Mouse (Mus musculus) retina, embryonic 14.5 days (tissue): ENCODE measurements around the gene Edc4.

Experiments used
- DNase-seq: peaks from one replicate; pipeline ENCODE4 v3.0.0-alpha.2; 2015; ENCODE audit warnings: low spot score

Edc4 gene

GRCm38 (mm10) chr8:105874301-105874700 is 6.4 kb upstream of the Edc4 start:
- DNase-seq: no peak

- no peak for DNase-seq
Observed at GRCm38 (mm10) chr8:105889756-105890465, 9.2 kb downstream of the Edc4 start.

GRCm38 (mm10) chr8:105890870-105891269 is 10.2 kb downstream of the Edc4 start:
- no peak for DNase-seq

- peak; percentile 53 for DNase-seq
Observed at GRCm38 (mm10) chr8:105892432-105892831, 11.8 kb downstream of the Edc4 start.

- peak; percentile 86 for DNase-seq
Observed at GRCm38 (mm10) chr8:105893339-105893738, 12.7 kb downstream of the Edc4 start, which contains the start of gene Nrn1l. Gene Nrn1l (plus strand): TSS chr8:105893567.

GRCm38 (mm10) chr8:105897801-105898480 is 17.3 kb downstream of the Edc4 start:
- peak; percentile 42 for DNase-seq

GRCm38 (mm10) chr8:105900180-105900940 is 19.7 kb downstream of the Edc4 start, which contains the start of gene Pskh1:
Gene Pskh1 (plus strand): TSS chr8:105900441.
- peak; percentile 92 for DNase-seq

DNA sequence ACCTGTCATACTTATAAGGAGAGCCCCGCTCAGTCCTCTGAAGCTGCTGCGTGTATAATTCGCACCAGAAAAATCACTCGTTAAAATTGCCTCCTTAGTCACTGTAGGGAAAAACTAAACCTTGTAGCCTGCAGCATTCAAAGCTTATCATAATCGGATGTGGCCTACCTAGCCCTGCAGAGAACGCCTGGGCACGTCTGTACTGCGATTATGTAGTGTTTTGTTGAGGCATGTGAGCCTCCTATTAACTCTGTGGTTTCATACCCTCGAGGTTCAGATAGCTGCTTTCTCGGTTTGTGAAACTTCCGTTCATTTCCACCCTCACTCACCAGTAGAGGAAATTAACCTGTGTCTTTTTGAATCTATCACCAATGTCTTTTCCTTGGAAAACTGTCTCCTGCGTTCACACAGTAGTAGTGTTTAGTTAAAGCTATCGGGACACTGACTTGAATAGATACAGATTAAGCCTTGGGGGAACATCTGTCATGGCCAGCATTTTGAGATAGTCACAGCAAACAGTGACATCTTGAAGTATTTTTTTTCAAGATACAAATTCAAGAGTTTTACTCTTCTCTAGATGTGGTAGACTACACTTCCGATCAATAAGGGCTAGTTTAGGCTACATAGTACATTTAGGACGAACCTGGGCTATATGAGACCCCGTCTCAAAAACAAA is 20.4 kb downstream of the Edc4 start:
- no peak for DNase-seq

GRCm38 (mm10) chr8:105919390-105919789 is 38.7 kb downstream of the Edc4 start:
- no peak for DNase-seq

- no peak for DNase-seq
Observed at GRCm38 (mm10) chr8:105925123-105925522, 44.4 kb downstream of the Edc4 start.

DNA sequence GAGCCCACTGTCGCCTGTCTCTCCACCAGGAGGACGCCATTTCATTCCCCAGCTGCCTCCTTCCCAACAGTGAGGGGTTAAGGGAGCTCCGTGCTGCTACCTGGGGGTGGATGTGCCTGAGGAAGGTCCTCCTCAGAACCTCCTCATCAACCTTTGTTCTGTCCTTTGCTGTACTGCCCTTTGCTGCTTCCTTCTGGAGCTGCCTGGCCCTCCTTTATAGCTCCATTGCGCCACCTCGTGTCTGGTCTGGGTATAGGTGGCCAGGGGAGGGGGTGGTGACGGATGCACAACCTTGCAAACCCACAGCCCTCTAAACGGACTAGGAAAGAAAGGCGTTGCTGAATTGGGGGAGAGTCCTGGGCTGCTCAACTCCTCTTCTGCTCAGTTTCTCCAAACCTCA is 49.9 kb downstream of the Edc4 start:
- peak; percentile 84 for DNase-seq

- DNase-seq: no peak
Observed at GRCm38 (mm10) chr8:105931271-105931670, 50.6 kb downstream of the Edc4 start.

DNA sequence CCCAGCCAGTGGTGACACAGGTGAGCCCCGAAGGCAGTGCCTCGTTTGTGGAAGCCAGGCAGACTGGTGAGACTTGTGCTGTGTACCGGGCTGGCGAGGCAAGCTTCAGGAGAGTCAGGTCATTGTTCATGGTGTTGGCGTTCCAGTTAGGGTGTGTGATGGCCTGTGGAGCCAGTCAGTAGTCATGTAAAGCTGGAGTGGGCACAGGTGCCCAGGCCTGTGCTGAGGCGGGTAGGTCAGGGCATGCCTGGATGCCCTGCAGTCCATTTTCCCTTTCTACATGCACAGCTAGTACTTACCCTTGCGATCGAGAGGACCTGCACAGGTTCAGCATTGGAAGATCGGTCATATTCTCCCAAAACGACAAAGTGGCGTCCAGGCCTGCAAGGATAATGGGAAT is 51.8 kb downstream of the Edc4 start:
- no peak for DNase-seq

DNA sequence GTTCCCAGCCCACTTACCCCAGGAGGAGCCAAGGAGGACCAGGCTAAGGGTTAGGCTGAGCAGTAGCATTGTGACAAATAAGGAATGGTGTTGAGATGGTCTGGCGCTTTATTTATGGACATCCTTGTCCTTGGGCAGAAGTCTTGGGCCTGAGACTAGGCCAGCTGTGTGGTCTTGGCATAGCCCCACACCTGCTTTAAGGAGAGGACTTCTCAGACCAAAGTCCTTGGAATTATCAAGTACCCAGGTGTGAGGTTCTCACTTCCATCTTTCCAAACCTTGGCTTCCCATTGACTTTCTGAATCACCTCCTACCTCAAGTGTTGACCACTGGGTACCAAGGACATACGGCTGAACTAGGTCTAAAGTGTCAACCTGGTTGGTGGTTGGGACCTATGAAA is 53.1 kb downstream of the Edc4 start, which contains the start of gene Ctrl:
Gene Ctrl (minus strand): TSS at position 101 of the 400 bp plus-strand sequence.
- no peak for DNase-seq

- no peak for DNase-seq
Observed at GRCm38 (mm10) chr8:105935105-105935504, 54.4 kb downstream of the Edc4 start.

DNA sequence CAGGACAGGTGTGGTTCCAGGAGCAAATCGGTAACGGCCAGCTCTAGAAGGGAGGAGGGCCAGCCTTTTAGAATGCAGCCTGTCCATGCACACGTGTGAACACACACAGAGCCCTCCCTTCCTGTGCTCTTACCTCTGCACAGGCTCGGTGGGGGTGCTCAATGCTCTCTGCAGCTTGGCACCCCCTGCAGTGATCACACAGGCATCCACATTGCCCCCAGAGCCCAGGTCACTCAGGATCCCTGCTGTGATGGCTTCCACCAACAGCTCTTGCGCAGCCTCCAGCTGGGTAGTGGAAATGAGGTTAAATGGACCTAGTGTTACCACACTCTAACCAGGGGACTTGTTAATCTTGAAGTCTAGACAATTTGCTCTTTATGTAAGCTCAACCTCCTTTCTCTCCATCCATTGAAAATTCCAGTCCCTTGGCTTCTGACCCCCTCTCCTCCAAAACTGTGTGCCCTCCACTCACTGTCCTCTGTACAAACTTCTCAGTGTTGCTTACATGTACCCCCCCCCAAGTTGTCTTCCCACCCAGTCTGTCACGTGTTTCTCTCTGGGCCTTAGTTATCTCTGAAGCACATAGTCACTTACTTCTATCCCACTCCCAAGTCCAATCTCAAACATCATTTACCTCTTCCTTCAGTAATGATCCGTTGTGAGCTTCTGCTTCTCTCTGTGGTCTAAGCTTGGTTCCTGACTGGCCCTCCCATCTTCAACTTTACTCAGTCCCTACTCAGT is 55.4 kb downstream of the Edc4 start:
- peak; percentile 18 for DNase-seq

DNA sequence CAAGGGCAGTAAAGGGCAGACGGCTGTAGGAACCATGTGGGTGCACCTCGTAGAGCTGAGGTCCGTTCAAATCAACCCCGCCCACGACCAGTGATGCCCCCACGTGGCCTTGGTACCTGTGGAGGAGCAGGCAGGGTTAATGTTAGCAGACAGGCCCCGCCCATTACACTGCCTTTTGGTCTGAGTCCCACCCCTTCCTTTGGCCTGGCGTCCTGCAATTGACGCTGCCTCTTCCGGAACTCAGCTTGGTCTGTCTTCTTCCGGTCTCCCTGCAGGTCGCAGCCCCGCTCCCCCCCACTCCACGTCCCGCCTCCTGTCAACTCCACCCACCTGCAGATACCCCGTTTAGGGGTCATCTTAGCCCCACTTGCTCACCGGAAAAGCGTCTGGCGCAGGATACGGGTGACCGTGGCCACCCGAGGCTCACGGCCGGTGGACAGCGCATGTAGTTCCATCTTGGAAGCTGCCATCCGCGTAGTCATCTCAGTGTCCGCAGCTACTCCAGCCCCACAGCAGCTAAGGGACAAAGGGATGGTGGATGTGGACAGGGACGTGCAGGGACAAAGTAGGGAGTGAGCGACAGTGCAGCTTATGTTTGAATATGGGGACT is 56.3 kb downstream of the Edc4 start:
- DNase-seq: peak; percentile 91

DNA sequence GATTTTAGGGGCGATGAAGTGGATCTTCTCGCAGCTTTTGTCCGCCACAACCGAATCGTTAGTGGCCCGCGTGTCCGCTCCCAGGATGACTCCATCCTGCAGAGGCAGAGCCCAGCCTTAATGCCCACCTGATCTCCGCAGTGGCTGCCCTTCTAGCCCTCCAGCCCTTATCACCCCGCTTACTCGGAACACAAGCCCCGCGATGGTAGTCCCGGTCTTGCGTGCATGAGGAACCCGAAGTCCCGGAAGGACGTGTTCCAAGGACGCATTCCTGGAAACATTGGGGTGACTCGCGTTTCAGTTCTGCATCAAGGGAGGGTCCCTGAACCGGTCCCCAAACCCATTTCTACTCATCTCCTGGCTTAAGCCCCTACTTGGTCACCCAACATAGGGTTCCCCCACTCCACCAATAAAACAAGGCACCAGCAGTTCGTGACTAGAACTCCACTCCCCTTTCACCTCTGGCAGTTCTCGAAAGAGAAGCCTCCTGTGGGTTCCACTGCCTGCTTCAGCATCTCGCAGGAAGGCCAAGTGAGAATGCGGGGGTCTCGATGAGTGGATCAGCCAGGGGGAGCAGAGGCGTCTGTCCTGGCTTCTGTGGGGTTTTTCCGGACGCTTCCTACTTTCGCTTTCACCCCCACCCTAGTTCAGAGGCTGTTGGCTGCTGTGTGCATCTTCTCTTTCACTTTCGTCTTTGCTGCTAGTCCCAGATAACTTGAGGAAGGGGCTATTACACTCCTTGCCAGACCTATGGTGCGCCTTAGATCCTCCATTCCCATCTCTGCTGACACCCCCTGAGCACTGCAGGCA is 57.0 kb downstream of the Edc4 start:
- no peak for DNase-seq

GRCm38 (mm10) chr8:105938306-105938669 is 57.6 kb downstream of the Edc4 start, which contains the start of gene Psmb10:
Gene Psmb10 (minus strand): TSS chr8:105938444.
- DNase-seq: peak; percentile 26

- DNase-seq: no peak
Observed at GRCm38 (mm10) chr8:105942026-105942425, 61.3 kb downstream of the Edc4 start.
